Mouse (Mus musculus): ENCODE measurements around the gene Kptn. TPM values are rescaled to one million over a fixed set of nuclear protein-coding genes. Genes with fewer than 3 reads are reported as not detected.

Gene Kptn
- 29.5 and 29.9 TPM in 2 replicates for polyA plus RNA-seq (2015; fragmentation: Nextera tagmentation; extraction: Ambion mirVana)

DNA sequence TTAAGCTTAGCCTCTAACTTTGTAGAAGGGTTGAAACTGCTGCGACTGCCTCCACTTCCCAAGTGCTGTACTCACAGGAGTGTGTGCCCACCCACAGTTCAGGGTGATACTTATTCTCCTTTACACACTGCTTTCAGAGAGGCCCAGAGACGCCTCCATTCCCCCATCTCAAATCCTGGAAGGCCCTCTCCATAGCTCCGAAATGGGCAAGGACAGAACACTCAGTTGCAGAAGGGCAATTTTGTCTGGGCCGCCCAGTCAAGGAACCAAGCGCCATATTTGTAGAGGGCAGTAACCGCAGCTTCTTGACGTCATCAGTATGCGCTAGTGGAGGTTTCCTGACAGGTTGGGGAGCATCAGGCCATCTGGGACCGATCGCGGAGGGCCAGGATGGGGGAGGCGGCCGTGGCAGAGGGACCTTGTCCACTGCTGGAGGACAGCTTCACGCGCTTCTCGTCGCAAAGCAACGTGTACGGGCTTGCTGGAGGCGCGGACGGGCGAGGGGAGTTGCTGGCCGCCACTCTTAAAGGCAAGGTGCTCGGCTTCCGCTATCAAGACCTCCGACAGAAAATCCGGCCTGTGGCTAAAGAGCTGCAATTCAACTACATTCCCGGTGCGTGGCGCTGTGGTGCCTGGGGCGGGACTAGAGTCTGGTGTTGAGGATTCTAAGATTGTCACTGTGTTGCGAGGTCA is at the start of gene Kptn:
Gene Kptn, plus strand, starts transcription at position 327 of the 693 bp plus-strand sequence.
- H3K4me3 ChIP-seq (replicated peaks) = peak within 1 kb of the TSS; percentile 83
- H3K4me2 ChIP-seq = peak within 1 kb of the TSS; percentile 65
- no peaks in the 10 kb centered on the region for H3K27me3 ChIP-seq (replicated peaks)
- peaks cover 4% of the 10 kb centered on the region for H3K4me1 ChIP-seq
- peak; percentile 85 for ATAC-seq (ENCODE audit: insufficient read depth, low FRiP score, low read depth)
- H3K36me3 ChIP-seq = peaks cover 19% of the 10 kb centered on the region
- peak within 1 kb of the TSS; percentile 89 for H3K27ac ChIP-seq
- no peaks in the 10 kb centered on the region for H3K9me3 ChIP-seq
- peak within 1 kb of the TSS; percentile 63; the same call in 1 of the 2 replicates for H3K9ac ChIP-seq
- WGBS = under 1% methylated on average over 33 of the region's 33 CpGs

DNA sequence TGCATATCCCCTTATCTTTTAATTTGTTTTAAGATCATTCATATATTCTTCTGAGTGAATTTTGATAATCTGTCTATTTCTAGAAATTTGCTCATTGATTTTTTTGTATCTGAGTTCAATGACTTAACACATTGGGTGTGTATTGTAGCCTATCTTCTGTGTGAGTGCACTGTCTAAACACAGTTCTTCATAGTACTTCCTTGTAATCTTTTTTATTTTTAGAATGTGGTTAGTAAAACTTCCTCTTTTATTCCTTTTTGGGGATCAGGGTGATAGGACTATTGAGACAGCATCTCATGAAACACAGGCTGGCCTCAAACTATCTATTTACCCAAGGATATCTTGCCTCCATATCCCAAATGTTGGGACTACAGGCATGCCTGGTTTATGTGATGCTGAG is 48.8 kb upstream of the Kptn start:
- ATAC-seq (ENCODE audit: insufficient read depth, low FRiP score, low read depth) = no peak
- Histone ChIP-seq H3K9me3 (no peaks in the 10 kb centered on the region), H3K27me3 (replicated peaks) (no peaks in the 10 kb centered on the region), H3K27ac (no peak overlapping the region), H3K36me3 (no peaks in the 10 kb centered on the region), H3K4me3 (replicated peaks) (no peak overlapping the region), H3K4me2 (no peak overlapping the region), H3K9ac (no peak overlapping the region), H3K4me1 (no peaks in the 10 kb centered on the region)

DNA sequence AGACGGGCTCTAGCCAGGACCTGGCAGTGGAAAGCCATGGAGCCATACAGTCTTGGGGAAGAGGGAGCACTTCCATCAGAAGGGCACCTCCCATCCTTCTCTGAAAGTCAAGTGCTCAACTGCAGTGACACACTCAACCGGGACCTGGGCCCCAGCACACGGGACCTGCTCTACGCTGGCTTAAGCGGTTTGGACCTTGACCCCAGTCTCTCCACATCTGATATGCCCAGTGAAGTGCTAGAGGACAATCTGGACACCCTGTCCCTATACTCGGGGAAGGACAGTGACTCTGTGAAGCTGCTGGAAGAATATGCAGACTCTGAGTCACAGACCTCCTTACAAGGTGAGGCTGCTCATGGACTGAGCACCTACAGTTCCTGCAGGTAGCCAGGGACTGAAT is 47.8 kb upstream of the Kptn start:
- no peak; the same call in 1 of the 2 replicates for ATAC-seq (ENCODE audit: insufficient read depth, low FRiP score, low read depth)
- Histone ChIP-seq H3K4me1 (no peaks in the 10 kb centered on the region), H3K36me3 (no peaks in the 10 kb centered on the region), H3K4me2 (no peak overlapping the region), H3K9ac (no peak overlapping the region), H3K27me3 (replicated peaks) (no peaks in the 10 kb centered on the region), H3K27ac (no peak overlapping the region), H3K4me3 (replicated peaks) (no peak overlapping the region), H3K9me3 (no peaks in the 10 kb centered on the region)
- 71% methylated on average over 6 of the region's 6 CpGs for WGBS

- H3K27ac ChIP-seq = no peak overlapping the region
- ATAC-seq (ENCODE audit: insufficient read depth, low FRiP score, low read depth) = no peak
- no peak overlapping the region for H3K4me2 ChIP-seq
- H3K9me3 ChIP-seq = no peaks in the 10 kb centered on the region
- H3K4me1 ChIP-seq = no peaks in the 10 kb centered on the region
- no peaks in the 10 kb centered on the region for H3K36me3 ChIP-seq
- no peaks in the 10 kb centered on the region for H3K27me3 ChIP-seq (replicated peaks)
- no peak overlapping the region for H3K4me3 ChIP-seq (replicated peaks)
- WGBS = 52% methylated on average over 1 of the region's 1 CpGs
- no peak overlapping the region for H3K9ac ChIP-seq
Observed at GRCm38 (mm10) chr7:16079947-16080346, 39.7 kb upstream of the Kptn start.

GRCm38 (mm10) chr7:16080581-16080980 is 39.1 kb upstream of the Kptn start:
- ATAC-seq (ENCODE audit: insufficient read depth, low FRiP score, low read depth) = no peak
- Histone ChIP-seq H3K36me3 (no peaks in the 10 kb centered on the region), H3K4me1 (no peaks in the 10 kb centered on the region), H3K4me2 (no peak overlapping the region), H3K9me3 (no peaks in the 10 kb centered on the region), H3K27me3 (replicated peaks) (no peaks in the 10 kb centered on the region), H3K4me3 (replicated peaks) (no peak overlapping the region), H3K9ac (no peak overlapping the region), H3K27ac (no peak overlapping the region)
- 59% methylated on average over 4 of the region's 4 CpGs for WGBS

GRCm38 (mm10) chr7:16083361-16083760 is 36.3 kb upstream of the Kptn start:
- ATAC-seq (ENCODE audit: insufficient read depth, low FRiP score, low read depth) = no peak
- no peak overlapping the region for H3K27ac ChIP-seq
- H3K36me3 ChIP-seq = no peaks in the 10 kb centered on the region
- 62% methylated on average over 4 of the region's 4 CpGs for WGBS
- no peaks in the 10 kb centered on the region for H3K4me1 ChIP-seq
- H3K9ac ChIP-seq = no peak overlapping the region
- no peak overlapping the region for H3K4me3 ChIP-seq (replicated peaks)
- no peaks in the 10 kb centered on the region for H3K27me3 ChIP-seq (replicated peaks)
- no peaks in the 10 kb centered on the region for H3K9me3 ChIP-seq
- no peak overlapping the region for H3K4me2 ChIP-seq

GRCm38 (mm10) chr7:16087587-16087986 is 32.1 kb upstream of the Kptn start:
- H3K27me3 ChIP-seq (replicated peaks) = no peaks in the 10 kb centered on the region
- H3K27ac ChIP-seq = no peak overlapping the region
- no peak overlapping the region for H3K4me2 ChIP-seq
- H3K4me1 ChIP-seq = no peaks in the 10 kb centered on the region
- H3K4me3 ChIP-seq (replicated peaks) = no peak overlapping the region
- 75% methylated on average over 2 of the region's 2 CpGs for WGBS
- ATAC-seq (ENCODE audit: insufficient read depth, low FRiP score, low read depth) = no peak
- no peak overlapping the region for H3K9ac ChIP-seq
- H3K36me3 ChIP-seq = no peaks in the 10 kb centered on the region
- no peaks in the 10 kb centered on the region for H3K9me3 ChIP-seq

DNA sequence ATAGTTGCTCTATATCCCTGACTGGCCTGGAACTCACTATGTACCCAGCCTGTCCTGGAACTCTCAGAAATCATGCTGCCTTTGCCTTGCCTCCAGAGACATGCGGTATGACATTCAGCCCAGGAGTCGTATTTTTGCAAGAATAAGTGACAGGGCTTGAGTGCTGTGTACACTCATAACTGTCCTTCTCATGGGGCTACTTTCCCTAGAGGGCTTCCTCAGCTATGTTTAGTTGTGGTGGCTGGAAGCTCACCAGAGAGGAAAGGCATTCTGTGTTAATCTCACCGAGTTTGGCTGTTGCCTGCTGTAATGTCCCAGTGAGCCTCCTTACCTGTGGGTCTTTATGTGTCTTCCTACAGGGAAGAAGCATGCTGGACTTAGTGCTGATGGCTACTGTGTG is 25.1 kb upstream of the Kptn start:
- Histone ChIP-seq H3K9me3 (no peaks in the 10 kb centered on the region), H3K36me3 (no peaks in the 10 kb centered on the region), H3K27ac (no peak overlapping the region), H3K9ac (no peak overlapping the region), H3K27me3 (replicated peaks) (no peaks in the 10 kb centered on the region), H3K4me3 (replicated peaks) (no peak overlapping the region), H3K4me1 (peaks cover 7% of the 10 kb centered on the region), H3K4me2 (no peak overlapping the region)
- ATAC-seq (ENCODE audit: insufficient read depth, low FRiP score, low read depth) = no peak
- WGBS = 66% methylated on average over 3 of the region's 3 CpGs

GRCm38 (mm10) chr7:16098021-16099017 is 21.4 kb upstream of the Kptn start, which contains the start of gene Napa:
Gene Napa (plus strand): TSS chr7:16098458.
- Histone ChIP-seq H3K4me2 (peak within 1 kb of the TSS; percentile 72), H3K4me3 (replicated peaks) (peak within 1 kb of the TSS; percentile 83), H3K9me3 (no peaks in the 10 kb centered on the region), H3K27ac (peak within 1 kb of the TSS; percentile 87), H3K36me3 (no peaks in the 10 kb centered on the region), H3K27me3 (replicated peaks) (no peaks in the 10 kb centered on the region), H3K4me1 (peaks cover 10% of the 10 kb centered on the region), H3K9ac (peak within 1 kb of the TSS; percentile 99)
- peak; percentile 98 for ATAC-seq (ENCODE audit: insufficient read depth, low FRiP score, low read depth)
- WGBS = under 1% methylated on average over 65 of the region's 68 CpGs

GRCm38 (mm10) chr7:16099901-16100300 is 19.8 kb upstream of the Kptn start:
- Histone ChIP-seq H3K27ac (no peak overlapping the region), H3K9me3 (no peaks in the 10 kb centered on the region), H3K4me2 (peak overlapping the region; percentile 72), H3K27me3 (replicated peaks) (no peaks in the 10 kb centered on the region), H3K4me1 (peaks cover 10% of the 10 kb centered on the region), H3K9ac (0 out of 2 replicates have a peak overlapping the region, but pooled peaks have one; percentile 99), H3K4me3 (replicated peaks) (peak overlapping the region; percentile 83; the same call in 1 of the 2 replicates), H3K36me3 (no peaks in the 10 kb centered on the region)
- WGBS = 71% methylated on average over 4 of the region's 4 CpGs
- ATAC-seq (ENCODE audit: insufficient read depth, low FRiP score, low read depth) = no peak

- Histone ChIP-seq H3K4me1 (peaks cover 10% of the 10 kb centered on the region), H3K9me3 (no peaks in the 10 kb centered on the region), H3K4me3 (replicated peaks) (no peak overlapping the region), H3K4me2 (no peak overlapping the region), H3K9ac (no peak overlapping the region), H3K36me3 (0 out of 2 replicates have a peak, but pooled peaks cover 7% of the 10 kb centered on the region), H3K27ac (no peak overlapping the region), H3K27me3 (replicated peaks) (no peaks in the 10 kb centered on the region)
- WGBS = 74% methylated on average over 7 of the region's 7 CpGs
- no peak for ATAC-seq (ENCODE audit: insufficient read depth, low FRiP score, low read depth)
Observed at GRCm38 (mm10) chr7:16101081-16101480, 18.6 kb upstream of the Kptn start.

Data from stomach, embryonic 15.5 days (tissue).